Mouse (Mus musculus): ENCODE measurements around the gene Wars2.

The Wars2 gene

GRCm38 (mm10) chr3:99277973-99278580 is 137.2 kb downstream of the Wars2 start:
- DNase-seq: no peak

- no peak for DNase-seq
Measured at GRCm38 (mm10) chr3:99279718-99280117, 138.8 kb downstream of the Wars2 start.

- DNase-seq: no peak
Measured at GRCm38 (mm10) chr3:99281453-99281852, 140.6 kb downstream of the Wars2 start.

GRCm38 (mm10) chr3:99288302-99288701 is 147.4 kb downstream of the Wars2 start:
- DNase-seq: peak in 1 of 2 experiments; percentile 8

Measured in kidney, postnatal 25 days (tissue).